Mouse (Mus musculus): ENCODE results near the gene Frmpd2. TPM values are rescaled to one million over a fixed set of nuclear protein-coding genes. Genes with fewer than 3 reads are reported as not detected.

The Frmpd2 gene
- not detected for polyA plus RNA-seq (2014; fragmentation: Illumina TruSeq; extraction: RNeasy Lipid Tissue Mini Kit (QIAGEN cat#74804); ENCODE audit: low replicate concordance)

GRCm38 (mm10) chr14:33471331-33471730 lies at the start of gene Frmpd2:
Gene Frmpd2 (plus strand): TSS chr14:33471696.

GRCm38 (mm10) chr14:33447027-33447569 lies 24.4 kb upstream of the Frmpd2 start, which contains the start of gene Mapk8:
Gene Mapk8 (minus strand): TSS chr14:33447158.

GRCm38 (mm10) chr14:33588951-33589350 lies 117.5 kb downstream of the Frmpd2 start, which contains the start of gene Ptpn20:
Gene Ptpn20 (plus strand): TSS chr14:33589207.

Other genes starting within 250 kb of the Frmpd2 start
- 169 TPM for gene Mapk8, start 24.5 kb upstream of the Frmpd2 start, polyA plus RNA-seq (2014; fragmentation: Illumina TruSeq; extraction: RNeasy Lipid Tissue Mini Kit (QIAGEN cat#74804); ENCODE audit: low replicate concordance)
- not detected for gene Ptpn20, start 117.5 kb downstream of the Frmpd2 start, polyA plus RNA-seq (2014; fragmentation: Illumina TruSeq; extraction: RNeasy Lipid Tissue Mini Kit (QIAGEN cat#74804); ENCODE audit: low replicate concordance)